Mouse (Mus musculus) adipose tissue, adult 10 weeks (tissue): Measurements from ENCODE around the gene Gm8232. TPM values are rescaled to one million over a fixed set of nuclear protein-coding genes. Genes with fewer than 3 reads are reported as not detected.

Experiments
- polyA plus RNA-seq: library from polyadenylated mRNA; stranded (reverse); fragments of 350-450 nt; fragmentation: Illumina TruSeq; extraction: RNeasy Lipid Tissue Mini Kit (QIAGEN cat#74804); gene quantifications from one replicate; pipeline ENCODE4 v1.2.3, GENCODE M21; 2014; ENCODE audit warnings: low read depth, low replicate concordance

Gene Gm8232
- polyA plus RNA-seq: not detected

DNA sequence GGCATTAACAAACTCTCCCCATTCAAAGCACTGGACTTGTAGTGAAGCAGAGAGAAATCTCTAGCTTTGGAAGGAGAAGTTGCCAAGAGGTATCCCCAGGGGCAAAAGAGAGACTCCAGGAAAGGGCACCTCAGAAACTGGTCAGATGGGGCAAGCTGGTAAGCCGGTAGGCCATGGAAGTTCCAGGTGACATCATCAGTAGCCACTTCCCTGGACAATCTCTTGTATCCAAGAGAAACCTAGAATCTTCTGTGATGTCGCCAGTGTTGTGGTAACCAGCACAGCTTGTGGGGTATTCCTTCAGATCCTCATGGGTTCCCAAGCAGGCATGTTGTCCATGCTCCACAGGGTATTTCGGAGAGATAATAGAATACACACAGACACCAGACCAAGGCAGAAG, at the start of gene Gm8232:
TSS of gene Gm8232 (plus strand) at position 301 of the 400 bp plus-strand sequence.

DNA sequence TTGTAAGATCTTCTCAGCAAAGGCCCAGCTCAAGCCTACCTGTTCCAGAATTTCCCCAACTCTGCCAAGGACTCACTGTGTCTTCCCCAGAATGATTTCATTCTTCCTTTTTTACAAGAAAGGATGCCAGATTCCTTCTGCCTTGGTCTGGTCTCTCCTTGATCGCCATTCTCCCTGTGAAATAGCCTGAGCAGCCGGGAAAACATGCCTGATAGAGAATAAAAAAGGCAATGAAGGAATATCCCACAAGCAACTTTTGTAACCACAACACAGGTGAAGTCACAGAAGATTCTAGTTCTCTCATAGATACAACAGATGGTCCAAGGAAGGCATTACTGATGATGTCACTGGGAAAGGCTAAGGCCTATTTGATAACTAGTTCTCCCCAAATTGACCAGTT, 22.8 kb upstream of the Gm8232 start, which contains the start of gene Gm3371:
TSS of gene Gm3371 (minus strand) at position 101 of the 400 bp plus-strand sequence.

Other genes with a start within 250 kb of the Gm8232 start
- gene Gm8212, start 236.0 kb upstream of the Gm8232 start, polyA plus RNA-seq: not detected
- gene 4930503E14Rik, start 220.4 kb upstream of the Gm8232 start, polyA plus RNA-seq: not detected
- gene Gm8220, start 148.1 kb upstream of the Gm8232 start, polyA plus RNA-seq: not detected
- not detected for gene Gm5930, start 95.1 kb upstream of the Gm8232 start, polyA plus RNA-seq
- gene Gm8229, start 68.3 kb upstream of the Gm8232 start, polyA plus RNA-seq: not detected
- gene Gm3371, start 22.9 kb upstream of the Gm8232 start, polyA plus RNA-seq: not detected
- 1.5 TPM for gene BC061237, start 58.8 kb downstream of the Gm8232 start, polyA plus RNA-seq
- gene Gm17093, start 84.6 kb downstream of the Gm8232 start, polyA plus RNA-seq: not detected
- gene Gm8247, start 149.5 kb downstream of the Gm8232 start, polyA plus RNA-seq: not detected
- gene Gm5624, start 194.3 kb downstream of the Gm8232 start, polyA plus RNA-seq: not detected